ENCODE assay signal across 38 mouse cellular contexts in genomic region chr7:141752513-141752912, GRCm38 (mm10). TPM values are rescaled to one million over a fixed set of nuclear protein-coding genes. Genes with fewer than 3 reads are reported as not detected.
"Had no signal": no experiment of that assay in that cellular context is flagged by ENCODE, and none has a peak within 500 bp of the region (broad histone marks: within the 10 kb centered on the region; RNA-seq: fewer than 3 reads in every experiment).

No protein-coding gene starts in this region.

- H3K36me3 ChIP-seq: heart, embryonic 13.5 days; heart, embryonic 15.5 days; hindbrain, embryonic 13.5 days; hindbrain, embryonic 15.5 days; kidney, embryonic 15.5 days; limb, embryonic 13.5 days; limb, embryonic 15.5 days; liver, embryonic 13.5 days; liver, embryonic 15.5 days had no signal

- H3K27me3 ChIP-seq: hindbrain, embryonic 15.5 days; kidney, embryonic 15.5 days; limb, embryonic 13.5 days; limb, embryonic 15.5 days had no signal

- H3K4me3 ChIP-seq: gastrocnemius, adult 2 months; heart, adult 2 months; heart, embryonic 13.5 days; heart, embryonic 15.5 days; hindbrain, embryonic 13.5 days; hindbrain, embryonic 15.5 days; kidney, embryonic 15.5 days; limb, embryonic 13.5 days; limb, embryonic 15.5 days; liver, embryonic 13.5 days; liver, embryonic 15.5 days had no signal

- H3K27ac ChIP-seq: gastrocnemius, adult 2 months; heart, adult 2 months; heart, embryonic 13.5 days; heart, embryonic 15.5 days; hindbrain, embryonic 13.5 days; hindbrain, embryonic 15.5 days; hindbrain, postnatal 0 days; kidney, embryonic 15.5 days; kidney, postnatal 0 days; limb, embryonic 13.5 days; limb, embryonic 15.5 days; liver, embryonic 13.5 days; liver, embryonic 15.5 days had no signal

- DNase-seq: gastrocnemius, adult 2 months; gastrocnemius, postnatal 10 days; gastrocnemius, postnatal 25 days; heart, adult 11 months; heart, adult 2 months; heart, postnatal 14 days; heart, postnatal 36 days; kidney, adult 11 months; kidney, adult 2 months; kidney, adult 9 months; kidney, postnatal 14 days; kidney, postnatal 36 days; layer of hippocampus, adult 9-11 months; layer of hippocampus, postnatal 36 days; left cerebral cortex, postnatal 4 days; liver, embryonic 13.5 days; liver, postnatal 0 days had no signal

RNA-seq across cellular contexts. Expression of gene Muc5ac, which starts 36.3 kb away (rescaled TPM):
- total RNA-seq: gastrocnemius, adult 2 months; gastrocnemius, postnatal 10 days; gastrocnemius, postnatal 25 days; gastrocnemius, postnatal 4 days; heart, adult 2 months; heart, postnatal 36 days; hindbrain, postnatal 0 days; layer of hippocampus, adult 18-20 months; layer of hippocampus, postnatal 14 days; layer of hippocampus, postnatal 36 days; left cerebral cortex, postnatal 10 days; left cerebral cortex, postnatal 4 days had no signal
- polyA plus RNA-seq: heart, embryonic 11.5 days; heart, embryonic 13.5 days; heart, postnatal 0 days; hindbrain, embryonic 11.5 days; hindbrain, embryonic 13.5 days; hindbrain, embryonic 15.5 days; hindbrain, postnatal 0 days; intestine, embryonic 14.5 days; intestine, embryonic 16.5 days; kidney, embryonic 15.5 days; kidney, postnatal 0 days; limb, embryonic 11.5 days; limb, embryonic 13.5 days; limb, embryonic 15.5 days; liver, embryonic 11.5 days; liver, embryonic 13.5 days; liver, embryonic 15.5 days; liver, postnatal 0 days had no signal
